In the genomic region with DNA sequence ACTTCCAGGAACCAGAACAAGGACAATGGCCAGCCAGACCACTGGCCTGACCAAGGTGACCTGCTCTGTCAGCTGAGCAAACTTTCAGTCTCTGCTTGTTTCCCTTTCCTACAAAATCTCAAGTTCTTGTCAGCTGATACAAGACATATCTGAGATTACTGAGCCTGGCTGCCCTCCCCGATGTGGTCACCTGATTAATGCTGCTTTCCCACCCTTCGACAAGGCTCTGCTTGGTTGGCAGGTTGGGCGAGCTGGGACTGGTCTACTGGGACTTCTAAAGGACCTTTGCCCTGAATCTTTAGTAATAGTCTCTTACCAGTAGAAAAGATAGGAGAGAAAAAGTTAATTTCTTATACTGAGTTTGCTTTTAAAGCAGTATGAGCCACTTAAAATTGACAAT, we compare ENCODE assay signal across 20 mouse cellular contexts. TPM values are rescaled to one million over a fixed set of nuclear protein-coding genes. Genes with fewer than 3 reads are reported as not detected.
DNase-seq lines count a peak whose midpoint lies in the region; ATAC-seq and TF ChIP-seq lines count a peak whose summit lies in the region.
"Had no signal": no experiment of that assay in that cellular context is flagged by ENCODE, and none has a peak within 500 bp of the region (broad histone marks: within the 10 kb centered on the region; RNA-seq: fewer than 3 reads in every experiment).

No protein-coding gene starts in this region.

- TF ChIP-seq EP300 in liver, postnatal 0 days (IDR thresholded peaks at IDR 0.05; ENCODE audit: low read depth): no peak

- H3K27me3 ChIP-seq in forebrain, embryonic 11.5 days (ENCODE audit: control insufficient read depth, insufficient read depth, low read length): no peaks in the 10 kb centered on the region
- H3K27me3 ChIP-seq in forebrain, embryonic 14.5 days (replicated peaks; ENCODE audit: control insufficient read depth, insufficient read depth, low read length): no peaks in the 10 kb centered on the region
- H3K27me3 ChIP-seq in liver, postnatal 0 days (ENCODE audit: insufficient read depth, low read length): no peaks in the 10 kb centered on the region
- no peaks in the 10 kb centered on the region for H3K27me3 ChIP-seq in liver, embryonic 11.5 days (replicated peaks; ENCODE audit: control insufficient read depth, insufficient read depth, low read length)
- H3K27me3 ChIP-seq in kidney, postnatal 0 days (ENCODE audit: insufficient read depth, low read length): no peaks in the 10 kb centered on the region
- H3K27me3 ChIP-seq: embryonic facial prominence, embryonic 15.5 days; forebrain, embryonic 13.5 days; heart, embryonic 12.5 days; limb, embryonic 15.5 days had no signal

- H3K27ac ChIP-seq in forebrain, embryonic 11.5 days (ENCODE audit: low read depth, low read length): no peak overlapping the region
- H3K27ac ChIP-seq in forebrain, embryonic 14.5 days (ENCODE audit: low read depth, low read length): no peak overlapping the region
- H3K27ac ChIP-seq in liver, postnatal 0 days (ENCODE audit: low read depth): 0 out of 2 replicates have a peak overlapping the region, but pooled peaks have one; percentile 26
- H3K27ac ChIP-seq in liver, embryonic 11.5 days (ENCODE audit: low read depth, low read length): no peak overlapping the region
- no peak overlapping the region for H3K27ac ChIP-seq in kidney, postnatal 0 days
- H3K27ac ChIP-seq: embryonic facial prominence, embryonic 15.5 days; forebrain, embryonic 13.5 days; gastrocnemius, adult 2 months; hindbrain, postnatal 0 days; layer of hippocampus, adult 2 months; limb, embryonic 15.5 days had no signal

- H3K4me2 ChIP-seq in forebrain, embryonic 11.5 days (ENCODE audit: low read depth, low read length, severe bottlenecking): no peak overlapping the region
- no peak overlapping the region for H3K4me2 ChIP-seq in forebrain, embryonic 14.5 days (ENCODE audit: low read length)
- no peak overlapping the region for H3K4me2 ChIP-seq in liver, postnatal 0 days (ENCODE audit: low read depth, low read length)
- no peak overlapping the region for H3K4me2 ChIP-seq in liver, embryonic 11.5 days
- no peak overlapping the region for H3K4me2 ChIP-seq in kidney, postnatal 0 days (ENCODE audit: low read length)
- H3K4me2 ChIP-seq: embryonic facial prominence, embryonic 15.5 days; forebrain, embryonic 13.5 days; heart, embryonic 12.5 days; limb, embryonic 15.5 days had no signal

- H3K9ac ChIP-seq in forebrain, embryonic 11.5 days (ENCODE audit: low read length): no peak overlapping the region
- no peak overlapping the region for H3K9ac ChIP-seq in forebrain, embryonic 14.5 days (ENCODE audit: low read length)
- H3K9ac ChIP-seq in liver, postnatal 0 days (replicated peaks): no peak overlapping the region
- no peak overlapping the region for H3K9ac ChIP-seq in liver, embryonic 11.5 days (ENCODE audit: low read depth, low read length)
- H3K9ac ChIP-seq in kidney, postnatal 0 days (ENCODE audit: low read depth, low read length): no peak overlapping the region
- H3K9ac ChIP-seq: embryonic facial prominence, embryonic 15.5 days; forebrain, embryonic 13.5 days; heart, embryonic 12.5 days; limb, embryonic 15.5 days had no signal

- no peak for ATAC-seq in forebrain, embryonic 11.5 days (replicated peaks; ENCODE audit: low FRiP score)
- ATAC-seq in forebrain, embryonic 14.5 days: no peak
- ATAC-seq in liver, postnatal 0 days: peak; percentile 72; the same call in 1 of the 2 replicates
- no peak for ATAC-seq in liver, embryonic 11.5 days (replicated peaks; ENCODE audit: low FRiP score)
- ATAC-seq in kidney, postnatal 0 days (replicated peaks; ENCODE audit: low FRiP score, low read depth): no peak
- ATAC-seq: forebrain, embryonic 13.5 days; hindbrain, postnatal 0 days; lung, postnatal 0 days had no signal

- no peaks in the 10 kb centered on the region for H3K9me3 ChIP-seq in forebrain, embryonic 11.5 days (ENCODE audit: control insufficient read depth, low read length)
- no peaks in the 10 kb centered on the region for H3K9me3 ChIP-seq in forebrain, embryonic 14.5 days (replicated peaks; ENCODE audit: control insufficient read depth, low read length)
- no peaks in the 10 kb centered on the region for H3K9me3 ChIP-seq in liver, postnatal 0 days (ENCODE audit: low read length)
- H3K9me3 ChIP-seq in liver, embryonic 11.5 days (ENCODE audit: control insufficient read depth, low read length): no peaks in the 10 kb centered on the region
- H3K9me3 ChIP-seq in kidney, postnatal 0 days (replicated peaks; ENCODE audit: low read length): no peaks in the 10 kb centered on the region
- H3K9me3 ChIP-seq: embryonic facial prominence, embryonic 15.5 days; forebrain, embryonic 13.5 days; heart, embryonic 12.5 days; limb, embryonic 15.5 days had no signal

- TF ChIP-seq CTCF in liver, postnatal 0 days (IDR thresholded peaks at IDR 0.05; ENCODE audit: low read depth): no peak
- TF ChIP-seq CTCF in kidney, postnatal 0 days (IDR thresholded peaks at IDR 0.05; ENCODE audit: low read depth): no peak

- H3K4me1 ChIP-seq in forebrain, embryonic 11.5 days (replicated peaks; ENCODE audit: control insufficient read depth, insufficient read depth, low read length): peaks cover 3% of the 10 kb centered on the region; the same call in 1 of the 2 replicates
- peaks cover 9% of the 10 kb centered on the region for H3K4me1 ChIP-seq in forebrain, embryonic 14.5 days (ENCODE audit: control insufficient read depth, insufficient read depth, low read length)
- H3K4me1 ChIP-seq in liver, postnatal 0 days (ENCODE audit: insufficient read depth): peaks cover 9% of the 10 kb centered on the region
- peaks cover 4% of the 10 kb centered on the region; the same call in 1 of the 2 replicates for H3K4me1 ChIP-seq in liver, embryonic 11.5 days (replicated peaks; ENCODE audit: control insufficient read depth, insufficient read depth, low read length)
- H3K4me1 ChIP-seq in kidney, postnatal 0 days (replicated peaks; ENCODE audit: insufficient read depth, low read length): peaks cover 4% of the 10 kb centered on the region; the same call in 1 of the 2 replicates

- peak; percentile 30 for DNase-seq in forebrain, embryonic 11.5 days (ENCODE audit: low spot score)
- DNase-seq in forebrain, embryonic 14.5 days (ENCODE audit: low spot score): no peak
- DNase-seq in liver, postnatal 0 days: no peak
- DNase-seq in liver, embryonic 11.5 days (ENCODE audit: low spot score): no peak
- peak; percentile 11 for DNase-seq in kidney, postnatal 0 days (ENCODE audit: low spot score)
- DNase-seq in urinary bladder, postnatal 36 days (ENCODE audit: low spot score in 2 of 2): peak; percentile 50 to 75
- no peak for DNase-seq in thymus, postnatal 10 days (ENCODE audit: low spot score in 2 of 2)
- DNase-seq in frontal cortex, adult 2 months (ENCODE audit: extremely low spot score in 1 of 2, low spot score in 1 of 2): no peak
- DNase-seq: cerebellum, adult 9-11 months; gastrocnemius, adult 2 months; heart, postnatal 4 days; right cerebral cortex, postnatal 25 days; thymus, adult 18-20 months had no signal

- WGBS in forebrain, embryonic 11.5 days: 87% methylated on average over 3 of the region's 3 CpGs
- WGBS in forebrain, embryonic 14.5 days: 92% methylated on average over 3 of the region's 3 CpGs
- 52% methylated on average over 3 of the region's 3 CpGs for WGBS in liver, postnatal 0 days (ENCODE audit: insufficient replicate concordance)
- WGBS in liver, embryonic 11.5 days: 72% methylated on average over 3 of the region's 3 CpGs
- 73% methylated on average over 3 of the region's 3 CpGs for WGBS in kidney, postnatal 0 days

- H3K4me3 ChIP-seq in forebrain, embryonic 11.5 days (ENCODE audit: low read depth, low read length): no peak overlapping the region
- H3K4me3 ChIP-seq in forebrain, embryonic 14.5 days (ENCODE audit: low read depth, low read length): no peak overlapping the region
- no peak overlapping the region for H3K4me3 ChIP-seq in liver, postnatal 0 days (ENCODE audit: low read depth, low read length)
- H3K4me3 ChIP-seq in liver, embryonic 11.5 days (ENCODE audit: low read depth, low read length): no peak overlapping the region
- H3K4me3 ChIP-seq in kidney, postnatal 0 days (replicated peaks; ENCODE audit: low read depth, low read length): no peak overlapping the region
- H3K4me3 ChIP-seq: embryonic facial prominence, embryonic 15.5 days; forebrain, embryonic 13.5 days; gastrocnemius, adult 2 months; heart, embryonic 12.5 days; layer of hippocampus, adult 2 months; limb, embryonic 15.5 days had no signal

- H3K36me3 ChIP-seq in forebrain, embryonic 11.5 days (ENCODE audit: control insufficient read depth, insufficient read depth, low read length): no peaks in the 10 kb centered on the region
- 0 out of 2 replicates have a peak, but pooled peaks cover 2% of the 10 kb centered on the region for H3K36me3 ChIP-seq in forebrain, embryonic 14.5 days (ENCODE audit: control insufficient read depth, insufficient read depth, low read length)
- no peaks in the 10 kb centered on the region for H3K36me3 ChIP-seq in liver, postnatal 0 days (replicated peaks; ENCODE audit: insufficient read depth, low read length)
- H3K36me3 ChIP-seq in liver, embryonic 11.5 days (ENCODE audit: control insufficient read depth, insufficient read depth, low read length): no peaks in the 10 kb centered on the region
- no peaks in the 10 kb centered on the region for H3K36me3 ChIP-seq in kidney, postnatal 0 days (ENCODE audit: insufficient read depth, low read length)
- H3K36me3 ChIP-seq: embryonic facial prominence, embryonic 15.5 days; heart, embryonic 12.5 days had no signal

RNA-seq across cellular contexts. Expression of gene Zbtb5, which starts 6.8 kb away (rescaled TPM):
- 44.9 and 45.4 TPM in 2 replicates for polyA plus RNA-seq in forebrain, embryonic 11.5 days (2014; fragmentation: Nextera tagmentation; extraction: Ambion mirVana)
- polyA plus RNA-seq in forebrain, embryonic 14.5 days (2014; fragmentation: Nextera tagmentation; extraction: Ambion mirVana): 48.9 and 52.0 TPM in 2 replicates
- polyA plus RNA-seq in liver, postnatal 0 days (2015; fragmentation: Nextera tagmentation; extraction: Ambion mirVana): 5.4 and 6.5 TPM in 2 replicates
- polyA plus RNA-seq in liver, embryonic 11.5 days (2014; fragmentation: Nextera tagmentation; extraction: Ambion mirVana): 12.7 and 14.7 TPM in 2 replicates
- polyA plus RNA-seq in kidney, postnatal 0 days (2015; fragmentation: Nextera tagmentation; extraction: Ambion mirVana): 18.5 and 19.2 TPM in 2 replicates
- polyA plus RNA-seq in frontal cortex, adult 2 months (2012; rRNA removed): 9.4 and 10.6 TPM in 2 replicates

RNA-seq across cellular contexts. Expression of gene Polr1e, which starts 12.9 kb away (rescaled TPM):
- 54.5 and 55.2 TPM in 2 replicates for polyA plus RNA-seq in forebrain, embryonic 11.5 days (2014; fragmentation: Nextera tagmentation; extraction: Ambion mirVana)
- polyA plus RNA-seq in forebrain, embryonic 14.5 days (2014; fragmentation: Nextera tagmentation; extraction: Ambion mirVana): 35.3 and 38.7 TPM in 2 replicates
- polyA plus RNA-seq in liver, postnatal 0 days (2015; fragmentation: Nextera tagmentation; extraction: Ambion mirVana): 8.7 and 11.0 TPM in 2 replicates
- 58.6 and 58.8 TPM in 2 replicates for polyA plus RNA-seq in liver, embryonic 11.5 days (2014; fragmentation: Nextera tagmentation; extraction: Ambion mirVana)
- 33.2 and 33.4 TPM in 2 replicates for polyA plus RNA-seq in kidney, postnatal 0 days (2015; fragmentation: Nextera tagmentation; extraction: Ambion mirVana)
- polyA plus RNA-seq in frontal cortex, adult 2 months (2012; rRNA removed): 12.6 and 13.6 TPM in 2 replicates

RNA-seq across cellular contexts. Expression of gene Grhpr, which starts 24.3 kb away (rescaled TPM):
- polyA plus RNA-seq in forebrain, embryonic 11.5 days (2014; fragmentation: Nextera tagmentation; extraction: Ambion mirVana): 48.6 and 48.8 TPM in 2 replicates
- polyA plus RNA-seq in forebrain, embryonic 14.5 days (2014; fragmentation: Nextera tagmentation; extraction: Ambion mirVana): 17.9 and 21.1 TPM in 2 replicates
- polyA plus RNA-seq in liver, postnatal 0 days (2015; fragmentation: Nextera tagmentation; extraction: Ambion mirVana): 448 and 458 TPM in 2 replicates
- 128 and 139 TPM in 2 replicates for polyA plus RNA-seq in liver, embryonic 11.5 days (2014; fragmentation: Nextera tagmentation; extraction: Ambion mirVana)
- 131 and 148 TPM in 2 replicates for polyA plus RNA-seq in kidney, postnatal 0 days (2015; fragmentation: Nextera tagmentation; extraction: Ambion mirVana)
- 31.4 and 31.7 TPM in 2 replicates for polyA plus RNA-seq in frontal cortex, adult 2 months (2012; rRNA removed)

Comparison
In these comparisons a context has a peak if more than half of its experiments do, and no peak if none do; other contexts are left out.
1. DNase-seq: peak in forebrain, embryonic 11.5 days (single experiment), kidney, postnatal 0 days (single experiment) and urinary bladder, postnatal 36 days (2 of 2); none in forebrain, embryonic 14.5 days (single experiment), liver, postnatal 0 days (single experiment), liver, embryonic 11.5 days (single experiment), thymus, postnatal 10 days (0 of 2) and frontal cortex, adult 2 months (0 of 2).